Mouse (Mus musculus): Measurements from ENCODE around the gene Carmil1. TPM values are rescaled to one million over a fixed set of nuclear protein-coding genes. Genes with fewer than 3 reads are reported as not detected.

Gene Carmil1
- polyA plus RNA-seq, 1 experiment from 2014 or later, result 7.5 TPM

GRCm38 (mm10) chr13:24101157-24102130, 179.2 kb downstream of the Carmil1 start:
- WGBS, result 28% methylated on average over 11 of the region's 11 CpGs
- Histone ChIP-seq H3K9ac (ENCODE audit: low read length) (no peak overlapping the region), H3K27ac (replicated peaks in 1 of 2; ENCODE audit: control insufficient read depth in 1 of 2, insufficient read depth in 1 of 2, low read depth in 2 of 2, low read length in 2 of 2) (no peak overlapping the region), H3K9me3 (ENCODE audit: control insufficient read depth, low read length) (no peaks in the 10 kb centered on the region), H3K4me1 (ENCODE audit: control insufficient read depth in 2 of 2, insufficient read depth in 2 of 2, low read length in 2 of 2) (peaks cover 2 to 16% of the 10 kb centered on the region in 2 experiments; a peak in 3 of 4 replicates), H3K4me3 (ENCODE audit: control insufficient read depth in 1 of 2, insufficient read depth in 1 of 2, low read depth in 1 of 2, low read length in 2 of 2) (no peak overlapping the region), H3K36me3 (ENCODE audit: control insufficient read depth, insufficient read depth, low read length) (no peaks in the 10 kb centered on the region), H3K27me3 (ENCODE audit: control insufficient read depth, insufficient read depth, low read length) (peaks cover 22% of the 10 kb centered on the region), H3K4me2 (ENCODE audit: low read length) (no peak overlapping the region)
- no peak for ATAC-seq (ENCODE audit: insufficient number of reproducible peaks, insufficient read depth, low FRiP score, low read depth)

GRCm38 (mm10) chr13:24100516-24101094, 180.0 kb downstream of the Carmil1 start:
- 55% methylated on average over 11 of the region's 11 CpGs for WGBS
- H3K36me3 ChIP-seq (ENCODE audit: control insufficient read depth, insufficient read depth, low read length), result no peaks in the 10 kb centered on the region
- H3K9me3 ChIP-seq (ENCODE audit: control insufficient read depth, low read length), result no peaks in the 10 kb centered on the region
- H3K27me3 ChIP-seq (ENCODE audit: control insufficient read depth, insufficient read depth, low read length), result peaks cover 20% of the 10 kb centered on the region
- ATAC-seq (ENCODE audit: insufficient number of reproducible peaks, insufficient read depth, low FRiP score, low read depth), result no peak
- H3K4me2 ChIP-seq (ENCODE audit: low read length), result no peak overlapping the region
- peaks cover 2 to 9% of the 10 kb centered on the region in 2 experiments; a peak in 3 of 4 replicates for H3K4me1 ChIP-seq (ENCODE audit: control insufficient read depth in 2 of 2, insufficient read depth in 2 of 2, low read length in 2 of 2)
- H3K4me3 ChIP-seq (ENCODE audit: control insufficient read depth in 1 of 2, insufficient read depth in 1 of 2, low read depth in 1 of 2, low read length in 2 of 2), result no peak overlapping the region
- no peak overlapping the region for H3K9ac ChIP-seq (ENCODE audit: low read length)
- no peak overlapping the region for H3K27ac ChIP-seq (replicated peaks in 1 of 2; ENCODE audit: control insufficient read depth in 1 of 2, insufficient read depth in 1 of 2, low read depth in 2 of 2, low read length in 2 of 2)

DNA sequence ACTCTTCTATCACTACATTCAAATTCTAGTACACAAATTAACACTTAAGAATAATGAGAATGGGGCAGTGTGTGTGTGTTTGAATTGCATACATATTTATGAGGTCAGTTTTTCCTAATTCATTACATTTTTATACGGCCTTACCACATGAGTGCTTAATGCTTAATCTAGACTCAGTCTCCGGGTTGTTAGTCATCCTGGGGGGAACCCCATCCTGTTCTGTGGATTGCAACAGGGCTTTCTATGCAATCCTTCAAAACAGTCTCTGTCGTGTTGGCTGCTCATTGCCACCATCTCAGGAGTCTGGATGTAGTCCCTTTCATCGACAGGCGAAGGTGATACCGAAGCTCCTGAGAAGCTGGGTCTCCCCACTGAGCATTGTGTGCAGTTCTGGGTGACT, 184.0 kb downstream of the Carmil1 start:
- peaks cover 26% of the 10 kb centered on the region for H3K27me3 ChIP-seq (ENCODE audit: control insufficient read depth, insufficient read depth, low read length)

GRCm38 (mm10) chr13:24094825-24095547, 185.6 kb downstream of the Carmil1 start:
- Histone ChIP-seq H3K27ac (replicated peaks in 1 of 2; ENCODE audit: control insufficient read depth in 1 of 2, insufficient read depth in 1 of 2, low read depth in 2 of 2, low read length in 2 of 2) (no peak overlapping the region), H3K36me3 (ENCODE audit: control insufficient read depth, insufficient read depth, low read length) (no peaks in the 10 kb centered on the region), H3K9ac (ENCODE audit: low read length) (no peak overlapping the region), H3K4me3 (ENCODE audit: control insufficient read depth in 1 of 2, insufficient read depth in 1 of 2, low read depth in 1 of 2, low read length in 2 of 2) (no peak overlapping the region), H3K27me3 (ENCODE audit: control insufficient read depth, insufficient read depth, low read length) (peaks cover 26% of the 10 kb centered on the region), H3K4me2 (ENCODE audit: low read length) (no peak overlapping the region), H3K9me3 (ENCODE audit: control insufficient read depth, low read length) (no peaks in the 10 kb centered on the region), H3K4me1 (ENCODE audit: control insufficient read depth in 2 of 2, insufficient read depth in 2 of 2, low read length in 2 of 2) (no peaks in the 10 kb centered on the region)
- no peak for ATAC-seq (ENCODE audit: insufficient number of reproducible peaks, insufficient read depth, low FRiP score, low read depth)
- 87% methylated on average over 6 of the region's 6 CpGs for WGBS

More for the DNA sequence above, 184.0 kb downstream of the Carmil1 start:
- no peaks in the 10 kb centered on the region for H3K9me3 ChIP-seq (ENCODE audit: control insufficient read depth, low read length)
- H3K9ac ChIP-seq (ENCODE audit: low read length), result no peak overlapping the region
- ATAC-seq (ENCODE audit: insufficient number of reproducible peaks, insufficient read depth, low FRiP score, low read depth), result no peak
- H3K36me3 ChIP-seq (ENCODE audit: control insufficient read depth, insufficient read depth, low read length), result no peaks in the 10 kb centered on the region
- H3K4me2 ChIP-seq (ENCODE audit: low read length), result no peak overlapping the region
- no peak overlapping the region for H3K27ac ChIP-seq (replicated peaks in 1 of 2; ENCODE audit: control insufficient read depth in 1 of 2, insufficient read depth in 1 of 2, low read depth in 2 of 2, low read length in 2 of 2)
- 74% methylated on average over 6 of the region's 6 CpGs for WGBS
- peaks cover 0 to 3% of the 10 kb centered on the region in 2 experiments; a peak in 2 of 4 replicates for H3K4me1 ChIP-seq (ENCODE audit: control insufficient read depth in 2 of 2, insufficient read depth in 2 of 2, low read length in 2 of 2)
- H3K4me3 ChIP-seq (ENCODE audit: control insufficient read depth in 1 of 2, insufficient read depth in 1 of 2, low read depth in 1 of 2, low read length in 2 of 2), result no peak overlapping the region

GRCm38 (mm10) chr13:24093108-24093507, 187.5 kb downstream of the Carmil1 start:
- no peak for ATAC-seq (ENCODE audit: insufficient number of reproducible peaks, insufficient read depth, low FRiP score, low read depth)
- H3K9ac ChIP-seq (ENCODE audit: low read length), result no peak overlapping the region
- H3K4me3 ChIP-seq (ENCODE audit: control insufficient read depth in 1 of 2, insufficient read depth in 1 of 2, low read depth in 1 of 2, low read length in 2 of 2), result no peak overlapping the region
- WGBS, result 76% methylated on average over 3 of the region's 3 CpGs
- no peaks in the 10 kb centered on the region for H3K4me1 ChIP-seq (ENCODE audit: control insufficient read depth in 2 of 2, insufficient read depth in 2 of 2, low read length in 2 of 2)
- no peaks in the 10 kb centered on the region for H3K36me3 ChIP-seq (ENCODE audit: control insufficient read depth, insufficient read depth, low read length)
- no peaks in the 10 kb centered on the region for H3K9me3 ChIP-seq (ENCODE audit: control insufficient read depth, low read length)
- no peak overlapping the region for H3K4me2 ChIP-seq (ENCODE audit: low read length)
- peaks cover 17% of the 10 kb centered on the region for H3K27me3 ChIP-seq (ENCODE audit: control insufficient read depth, insufficient read depth, low read length)
- H3K27ac ChIP-seq (replicated peaks in 1 of 2; ENCODE audit: control insufficient read depth in 1 of 2, insufficient read depth in 1 of 2, low read depth in 2 of 2, low read length in 2 of 2), result no peak overlapping the region

GRCm38 (mm10) chr13:24092073-24092472, 188.5 kb downstream of the Carmil1 start:
- 81% methylated on average over 5 of the region's 5 CpGs for WGBS
- H3K9me3 ChIP-seq (ENCODE audit: control insufficient read depth, low read length), result no peaks in the 10 kb centered on the region
- H3K4me2 ChIP-seq (ENCODE audit: low read length), result no peak overlapping the region
- H3K9ac ChIP-seq (ENCODE audit: low read length), result no peak overlapping the region
- no peak overlapping the region for H3K4me3 ChIP-seq (ENCODE audit: control insufficient read depth in 1 of 2, insufficient read depth in 1 of 2, low read depth in 1 of 2, low read length in 2 of 2)
- H3K27ac ChIP-seq (replicated peaks in 1 of 2; ENCODE audit: control insufficient read depth in 1 of 2, insufficient read depth in 1 of 2, low read depth in 2 of 2, low read length in 2 of 2), result no peak overlapping the region
- ATAC-seq (ENCODE audit: insufficient number of reproducible peaks, insufficient read depth, low FRiP score, low read depth), result no peak
- peaks cover 11% of the 10 kb centered on the region; the same call in 1 of the 2 replicates for H3K27me3 ChIP-seq (ENCODE audit: control insufficient read depth, insufficient read depth, low read length)
- H3K4me1 ChIP-seq (ENCODE audit: control insufficient read depth in 2 of 2, insufficient read depth in 2 of 2, low read length in 2 of 2), result no peaks in the 10 kb centered on the region
- no peaks in the 10 kb centered on the region for H3K36me3 ChIP-seq (ENCODE audit: control insufficient read depth, insufficient read depth, low read length)

DNA sequence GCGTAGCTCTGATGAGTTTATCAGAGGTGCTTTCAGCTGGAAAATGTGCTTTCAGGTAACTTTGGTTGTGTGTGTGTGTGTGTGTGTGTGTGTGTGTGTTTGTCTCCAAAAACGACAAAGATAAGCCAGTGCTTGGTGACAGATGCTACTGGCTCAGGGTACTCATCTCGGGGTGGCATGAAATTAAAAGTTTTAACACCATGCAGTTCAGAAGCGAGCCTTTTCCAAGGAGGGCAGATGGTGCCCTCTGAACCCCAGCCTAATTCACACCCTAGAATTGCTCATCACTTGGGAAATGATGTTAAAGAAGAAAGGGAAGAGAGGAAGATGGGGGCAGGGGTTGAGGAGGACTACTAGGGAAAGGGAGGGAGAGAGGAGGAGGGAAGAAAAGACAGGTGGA, 198.4 kb downstream of the Carmil1 start:
- Histone ChIP-seq H3K27me3 (ENCODE audit: control insufficient read depth, insufficient read depth, low read length) (no peaks in the 10 kb centered on the region), H3K4me3 (ENCODE audit: control insufficient read depth in 1 of 2, insufficient read depth in 1 of 2, low read depth in 1 of 2, low read length in 2 of 2) (no peak overlapping the region), H3K36me3 (ENCODE audit: control insufficient read depth, insufficient read depth, low read length) (no peaks in the 10 kb centered on the region), H3K4me2 (ENCODE audit: low read length) (no peak overlapping the region), H3K27ac (replicated peaks in 1 of 2; ENCODE audit: control insufficient read depth in 1 of 2, insufficient read depth in 1 of 2, low read depth in 2 of 2, low read length in 2 of 2) (no peak overlapping the region), H3K4me1 (ENCODE audit: control insufficient read depth in 2 of 2, insufficient read depth in 2 of 2, low read length in 2 of 2) (no peaks in the 10 kb centered on the region), H3K9ac (ENCODE audit: low read length) (no peak overlapping the region), H3K9me3 (ENCODE audit: control insufficient read depth, low read length) (no peaks in the 10 kb centered on the region)
- ATAC-seq (ENCODE audit: insufficient number of reproducible peaks, insufficient read depth, low FRiP score, low read depth), result no peak
- WGBS, result 75% methylated on average over 4 of the region's 4 CpGs
